Mouse (Mus musculus): ENCODE data around the gene Sp6. TPM values are rescaled to one million over a fixed set of nuclear protein-coding genes. Genes with fewer than 3 reads are reported as not detected.
A peak's percentile ranks its signal among the peaks of the same experiment; 100 is the strongest.

Gene Sp6
- polyA plus RNA-seq, 1 experiment from 2014 or later = 0.15 TPM

DNA sequence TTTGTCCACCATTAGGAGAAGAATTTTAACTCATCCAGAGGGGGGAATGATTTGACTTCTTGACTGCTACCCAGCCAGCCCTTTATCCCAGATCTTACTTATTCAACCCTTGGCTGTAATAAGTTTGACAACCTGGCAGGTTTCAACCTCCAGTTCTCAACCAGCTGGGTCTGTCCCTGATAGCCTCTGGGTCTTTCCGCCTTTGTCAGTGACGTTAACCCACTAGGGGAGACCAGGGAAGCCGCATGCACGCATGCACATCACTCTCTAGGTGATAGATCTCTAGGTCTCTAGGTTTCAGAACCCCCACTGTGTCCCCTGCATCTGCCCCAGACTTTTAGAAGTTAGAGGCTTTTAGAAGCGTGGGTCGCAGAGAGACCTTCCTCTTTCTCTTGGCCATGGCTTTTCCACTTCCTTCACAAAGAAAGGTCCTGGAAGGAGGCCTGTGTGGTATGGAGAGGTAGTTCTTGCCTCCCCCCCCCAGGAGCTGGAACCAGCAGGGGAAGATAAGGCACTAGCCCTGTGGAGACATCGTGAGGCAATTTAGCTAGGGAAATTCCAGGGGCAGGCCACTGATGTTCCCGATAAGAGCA lies 3.9 kb upstream of the Sp6 start:
- WGBS (ENCODE audit: insufficient replicate concordance) = 18% methylated on average over 8 of the region's 8 CpGs
- no peak overlapping the region for H3K9ac ChIP-seq
- no peaks in the 10 kb centered on the region for H3K36me3 ChIP-seq
- ATAC-seq = no peak
- no peak overlapping the region for H3K27ac ChIP-seq
- no peaks in the 10 kb centered on the region for H3K9me3 ChIP-seq (replicated peaks)
- peaks cover 89% of the 10 kb centered on the region for H3K27me3 ChIP-seq (replicated peaks)
- H3K4me3 ChIP-seq = no peak overlapping the region
- no peak overlapping the region for H3K4me2 ChIP-seq
- H3K4me1 ChIP-seq = peaks cover 8% of the 10 kb centered on the region

DNA sequence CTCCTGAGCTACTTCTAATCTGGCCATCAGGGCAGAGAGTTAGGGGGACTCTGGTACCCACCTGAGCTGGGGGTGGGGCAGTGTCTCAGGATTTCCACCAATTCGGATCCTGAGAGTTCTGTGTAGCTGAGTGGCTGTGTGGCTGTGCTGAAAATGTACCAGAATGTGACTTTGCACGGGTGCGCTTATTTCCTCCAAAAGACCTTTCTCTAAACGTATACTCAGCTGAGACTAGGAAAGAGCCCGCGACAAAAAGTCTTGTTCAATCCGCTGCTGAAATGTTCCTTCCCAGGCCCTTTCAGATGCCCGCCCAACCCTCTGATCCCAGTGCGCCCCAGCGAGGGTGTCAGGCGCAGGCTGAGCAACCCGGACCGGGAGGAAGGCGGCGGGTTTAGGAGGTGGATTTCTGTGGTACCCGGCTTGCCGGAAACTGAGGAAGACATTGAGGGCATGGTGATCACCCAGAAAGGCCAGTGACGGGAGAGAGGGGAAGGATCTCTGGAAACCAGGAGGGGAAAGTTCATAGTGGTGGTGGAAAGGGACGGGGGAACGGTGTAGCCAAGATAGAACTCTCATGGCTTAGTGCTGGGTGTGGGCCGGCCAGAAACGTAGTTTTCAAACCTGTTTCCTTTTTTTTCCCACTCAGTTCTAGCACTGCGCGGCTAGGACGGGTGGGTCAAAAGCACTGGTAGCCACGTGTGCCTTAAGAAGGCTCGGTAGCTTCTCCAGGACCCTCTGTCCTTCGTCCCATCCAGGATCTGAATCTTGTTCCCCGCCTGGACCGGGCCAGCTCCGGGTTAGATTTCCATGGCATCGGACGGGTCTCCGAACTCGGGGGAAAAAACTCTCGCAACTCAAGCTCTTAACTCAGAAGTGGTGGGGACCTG lies 4.7 kb downstream of the Sp6 start:
- Histone ChIP-seq H3K4me2 (peak overlapping the region; percentile 56), H3K36me3 (no peaks in the 10 kb centered on the region), H3K9me3 (replicated peaks) (no peaks in the 10 kb centered on the region), H3K4me1 (peaks cover 30% of the 10 kb centered on the region), H3K4me3 (peak overlapping the region; percentile 28; the same call in 1 of the 2 replicates), H3K27ac (no peak overlapping the region), H3K9ac (no peak overlapping the region), H3K27me3 (replicated peaks) (peaks cover 98% of the 10 kb centered on the region)
- no peak for ATAC-seq
- WGBS (ENCODE audit: insufficient replicate concordance) = 2% methylated on average over 36 of the region's 36 CpGs

DNA sequence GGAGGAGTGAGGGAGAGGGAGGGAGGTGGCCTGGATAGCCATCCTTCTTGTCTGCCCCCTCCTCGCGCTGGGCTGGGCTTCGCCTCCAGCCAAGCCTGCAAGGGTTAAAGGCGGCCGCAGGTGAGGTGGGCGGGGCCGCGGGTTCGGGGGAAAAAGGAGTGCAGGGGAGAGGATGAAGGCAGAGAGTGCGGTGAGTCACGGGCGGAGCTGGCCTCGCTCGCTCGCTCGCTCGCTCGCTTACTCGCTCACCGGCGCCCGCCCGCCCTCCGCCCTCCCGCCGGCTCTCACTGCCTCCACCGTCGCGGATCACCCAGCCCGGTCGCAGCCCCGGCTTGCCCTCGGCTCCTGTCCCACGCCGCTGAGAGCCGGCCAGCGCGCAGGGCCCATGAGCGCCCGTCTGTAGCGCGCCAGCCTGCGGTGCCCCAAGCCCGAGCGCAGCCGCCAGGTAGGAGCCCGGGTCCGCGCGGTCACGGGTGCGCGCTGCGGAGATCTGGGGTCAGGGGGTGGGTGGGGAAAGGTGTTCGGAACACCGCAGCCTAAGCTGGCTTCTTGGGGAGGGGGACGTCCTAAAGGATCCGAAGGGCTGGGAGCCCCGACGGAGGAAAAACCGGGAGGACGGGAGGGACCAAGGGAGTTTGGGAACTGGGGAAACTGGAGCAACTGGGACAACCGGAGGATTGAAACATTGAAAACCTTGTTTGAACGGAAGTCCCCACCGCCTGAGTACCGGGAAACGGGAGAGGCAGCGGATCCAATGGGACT lies 5.6 kb downstream of the Sp6 start:
- peaks cover 98% of the 10 kb centered on the region for H3K27me3 ChIP-seq (replicated peaks)
- peaks cover 30% of the 10 kb centered on the region for H3K4me1 ChIP-seq
- H3K36me3 ChIP-seq = no peaks in the 10 kb centered on the region
- H3K27ac ChIP-seq = no peak overlapping the region
- H3K4me2 ChIP-seq = peak overlapping the region; percentile 56
- 2% methylated on average over 68 of the region's 68 CpGs for WGBS (ENCODE audit: insufficient replicate concordance)
- ATAC-seq = no peak
- no peaks in the 10 kb centered on the region for H3K9me3 ChIP-seq (replicated peaks)
- H3K9ac ChIP-seq = 0 out of 2 replicates have a peak overlapping the region, but pooled peaks have one; percentile 2
- H3K4me3 ChIP-seq = peak overlapping the region; percentile 28; the same call in 1 of the 2 replicates

DNA sequence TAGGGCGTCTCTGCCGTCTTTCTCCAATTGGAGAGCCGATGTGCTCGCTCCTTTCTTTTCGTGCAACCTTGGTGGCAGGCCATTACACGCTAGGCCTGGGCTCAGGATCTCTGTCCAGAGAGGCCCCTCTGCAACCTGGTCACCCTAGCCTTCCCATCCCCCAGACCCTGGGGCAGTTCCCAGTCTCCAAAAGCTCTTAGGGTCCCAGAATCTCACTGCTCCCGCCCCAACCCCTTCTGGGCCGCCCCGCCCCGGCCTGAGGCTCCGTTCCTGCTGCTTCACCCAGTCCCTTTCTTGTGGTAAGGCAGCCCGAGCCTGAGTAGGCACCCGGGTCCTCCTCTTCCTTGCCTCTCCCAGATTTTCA lies 6.1 kb downstream of the Sp6 start:
- Histone ChIP-seq H3K27ac (no peak overlapping the region), H3K9ac (no peak overlapping the region), H3K27me3 (replicated peaks) (peaks cover 98% of the 10 kb centered on the region), H3K36me3 (no peaks in the 10 kb centered on the region), H3K4me2 (peak overlapping the region; percentile 56; the same call in 1 of the 2 replicates), H3K9me3 (replicated peaks) (no peaks in the 10 kb centered on the region), H3K4me3 (0 out of 2 replicates have a peak overlapping the region, but pooled peaks have one; percentile 28), H3K4me1 (peaks cover 30% of the 10 kb centered on the region)
- 9% methylated on average over 13 of the region's 13 CpGs for WGBS (ENCODE audit: insufficient replicate concordance)
- ATAC-seq = no peak

DNA sequence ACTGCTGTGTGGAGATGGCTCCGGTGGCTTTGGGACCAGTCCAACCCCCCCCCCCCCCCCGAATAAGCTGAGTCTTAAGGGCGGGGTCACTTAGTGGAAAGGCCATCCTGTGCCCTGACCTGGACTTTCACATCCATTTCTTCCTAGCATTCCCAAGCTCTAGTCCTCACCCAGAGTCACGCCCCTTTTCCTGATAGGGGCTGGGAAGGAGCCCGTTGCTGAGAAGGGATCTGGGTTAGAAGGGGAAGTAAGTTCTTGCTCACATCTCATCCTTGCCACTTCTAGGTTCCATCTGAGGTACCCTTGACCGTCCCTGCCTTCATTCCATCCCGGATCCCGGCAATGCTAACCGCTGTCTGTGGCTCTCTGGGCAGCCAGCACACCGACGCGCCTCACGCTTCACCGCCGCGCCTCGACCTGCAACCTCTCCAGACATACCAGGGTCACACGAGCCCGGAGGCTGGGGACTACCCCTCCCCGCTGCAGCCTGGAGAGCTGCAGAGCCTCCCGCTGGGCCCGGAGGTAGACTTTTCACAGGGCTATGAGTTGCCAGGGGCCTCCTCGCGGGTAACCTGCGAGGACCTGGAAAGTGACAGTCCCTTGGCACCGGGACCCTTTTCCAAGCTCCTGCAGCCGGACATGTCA lies 8.0 kb downstream of the Sp6 start:
- H3K36me3 ChIP-seq = no peaks in the 10 kb centered on the region
- H3K4me3 ChIP-seq = peak overlapping the region; percentile 59
- no peak overlapping the region for H3K9ac ChIP-seq
- peaks cover 98% of the 10 kb centered on the region for H3K27me3 ChIP-seq (replicated peaks)
- H3K4me1 ChIP-seq = peaks cover 40% of the 10 kb centered on the region
- WGBS (ENCODE audit: insufficient replicate concordance) = 3% methylated on average over 27 of the region's 27 CpGs
- H3K9me3 ChIP-seq (replicated peaks) = no peaks in the 10 kb centered on the region
- H3K27ac ChIP-seq = no peak overlapping the region
- H3K4me2 ChIP-seq = peak overlapping the region; percentile 78
- no peak for ATAC-seq

DNA sequence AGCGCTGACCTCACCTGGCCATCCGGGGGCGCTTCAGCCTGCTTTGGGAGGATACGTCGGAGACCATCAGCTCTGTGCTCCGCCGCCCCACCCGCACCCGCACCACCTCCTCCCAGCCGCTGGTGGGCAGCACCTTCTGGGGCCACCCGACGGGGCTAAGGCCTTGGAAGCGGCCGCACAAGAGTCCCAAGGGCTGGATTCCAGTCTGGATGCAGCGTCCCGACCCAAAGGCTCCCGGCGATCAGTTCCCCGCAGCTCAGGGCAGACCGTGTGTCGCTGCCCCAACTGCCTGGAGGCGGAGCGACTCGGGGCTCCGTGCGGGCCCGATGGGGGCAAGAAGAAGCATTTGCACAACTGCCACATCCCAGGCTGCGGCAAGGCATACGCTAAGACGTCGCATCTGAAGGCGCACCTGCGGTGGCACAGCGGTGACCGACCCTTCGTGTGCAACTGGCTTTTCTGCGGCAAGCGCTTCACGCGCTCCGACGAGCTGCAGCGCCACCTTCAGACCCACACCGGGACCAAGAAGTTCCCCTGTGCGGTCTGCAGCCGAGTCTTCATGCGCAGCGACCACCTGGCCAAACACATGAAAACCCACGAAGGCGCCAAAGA lies 8.8 kb downstream of the Sp6 start:
- no peaks in the 10 kb centered on the region for H3K9me3 ChIP-seq (replicated peaks)
- ATAC-seq = peak; percentile 52; the same call in 1 of the 2 replicates
- peak overlapping the region; percentile 60 for H3K9ac ChIP-seq
- no peak overlapping the region for H3K27ac ChIP-seq
- peak overlapping the region; percentile 78 for H3K4me2 ChIP-seq
- H3K4me3 ChIP-seq = peak overlapping the region; percentile 59
- H3K27me3 ChIP-seq (replicated peaks) = peaks cover 90% of the 10 kb centered on the region
- peaks cover 41% of the 10 kb centered on the region for H3K4me1 ChIP-seq
- H3K36me3 ChIP-seq = no peaks in the 10 kb centered on the region
- WGBS (ENCODE audit: insufficient replicate concordance) = under 1% methylated on average over 50 of the region's 50 CpGs

DNA sequence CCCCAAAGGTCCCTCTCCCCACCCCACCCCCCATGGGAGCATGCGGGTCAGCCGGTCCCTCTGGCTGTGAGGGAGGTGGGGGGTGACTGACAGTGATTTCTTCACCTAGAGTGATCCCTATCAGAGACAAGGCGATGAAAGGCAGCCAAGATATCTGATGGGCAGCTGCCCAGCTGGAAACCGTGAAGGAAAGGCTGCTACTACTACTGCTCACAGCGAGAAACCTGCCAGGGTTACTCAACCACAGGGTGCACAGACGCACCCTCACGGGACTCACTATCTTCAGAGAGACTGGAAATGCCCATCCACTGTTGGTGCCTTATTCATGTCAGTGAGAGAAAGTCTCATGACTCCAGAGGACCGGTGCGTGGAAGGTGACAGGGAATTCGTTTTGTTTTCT lies 11.8 kb downstream of the Sp6 start:
- Histone ChIP-seq H3K9ac (no peak overlapping the region), H3K4me1 (peaks cover 38% of the 10 kb centered on the region), H3K27me3 (replicated peaks) (peaks cover 69% of the 10 kb centered on the region), H3K9me3 (replicated peaks) (no peaks in the 10 kb centered on the region), H3K27ac (no peak overlapping the region), H3K36me3 (no peaks in the 10 kb centered on the region), H3K4me2 (no peak overlapping the region), H3K4me3 (no peak overlapping the region)
- WGBS (ENCODE audit: insufficient replicate concordance) = 35% methylated on average over 10 of the region's 10 CpGs
- no peak for ATAC-seq

DNA sequence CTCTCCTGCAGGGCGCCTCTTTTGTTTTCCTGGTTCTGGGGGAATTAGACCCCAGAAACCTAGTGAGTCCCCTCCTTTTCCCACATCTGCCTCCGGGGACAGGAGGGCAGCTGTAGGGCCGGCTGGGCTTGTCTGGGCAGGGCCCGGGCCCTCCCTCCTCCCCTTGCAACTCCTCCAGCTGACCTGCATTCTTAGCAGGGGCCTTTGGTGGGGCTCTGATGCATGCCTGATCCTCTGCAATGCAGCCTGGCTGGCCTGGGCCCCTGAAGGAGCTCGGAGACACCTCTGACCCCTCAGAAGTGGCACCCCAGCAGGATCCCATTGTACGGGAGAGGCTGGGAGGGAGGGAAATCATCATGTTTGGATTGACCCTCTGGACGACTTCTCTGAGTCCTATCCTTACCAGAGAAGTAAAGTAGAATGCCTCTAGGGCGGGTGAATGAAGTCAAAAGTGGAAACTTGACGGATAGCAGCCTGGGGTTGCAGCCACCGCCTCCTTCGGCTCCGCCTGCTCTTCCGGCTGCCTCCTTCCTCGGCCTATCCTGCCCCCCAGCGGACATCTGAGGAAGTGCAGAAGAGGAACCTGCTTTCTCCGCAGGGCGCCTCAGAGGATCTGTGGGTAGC lies 12.6 kb downstream of the Sp6 start:
- 13% methylated on average over 17 of the region's 17 CpGs for WGBS (ENCODE audit: insufficient replicate concordance)
- Histone ChIP-seq H3K27ac (peak overlapping the region; percentile 56), H3K4me1 (peaks cover 47% of the 10 kb centered on the region), H3K36me3 (no peaks in the 10 kb centered on the region), H3K9me3 (replicated peaks) (no peaks in the 10 kb centered on the region), H3K27me3 (replicated peaks) (peaks cover 60% of the 10 kb centered on the region), H3K9ac (peak overlapping the region; percentile 65), H3K4me2 (peak overlapping the region; percentile 72), H3K4me3 (peak overlapping the region; percentile 36)
- peak; percentile 36; the same call in 1 of the 2 replicates for ATAC-seq

DNA sequence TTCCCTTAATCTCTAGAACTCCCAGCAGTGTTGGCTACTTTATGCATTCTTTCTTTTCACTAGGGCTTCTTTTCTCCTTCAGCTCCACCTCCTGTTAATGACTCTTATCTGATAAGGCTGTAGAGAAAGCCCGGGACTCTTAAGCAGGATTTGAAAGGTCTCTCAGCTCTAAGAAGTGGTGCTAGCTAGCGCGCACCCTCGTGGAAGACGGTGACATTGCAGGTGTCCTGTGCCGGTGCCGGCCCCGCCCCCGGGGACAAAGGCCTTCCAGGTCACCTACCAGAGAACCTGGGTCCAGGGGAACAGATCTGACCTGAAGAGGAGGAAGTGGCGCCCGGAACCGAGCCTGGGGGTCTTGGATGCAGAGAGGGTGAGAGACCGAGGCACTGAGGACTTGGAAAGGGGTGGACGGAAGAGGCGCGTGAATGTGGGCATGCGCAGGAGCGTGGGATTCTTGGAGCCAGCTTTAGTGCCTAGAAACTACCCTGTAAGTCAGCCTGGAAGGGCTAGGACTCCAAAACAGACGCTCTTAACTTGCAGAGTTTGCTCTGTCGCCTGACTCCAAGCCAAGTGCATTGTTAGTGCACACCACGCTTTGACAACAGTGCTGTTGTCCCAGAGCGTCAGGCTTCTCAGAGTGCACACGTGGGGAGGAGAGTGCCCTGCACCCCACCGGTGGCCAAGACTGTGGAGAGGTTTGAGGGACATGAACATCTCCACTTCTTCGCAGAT lies 16.7 kb downstream of the Sp6 start, which contains the start of gene Scrn2:
TSS of gene Scrn2 (plus strand) at position 253 of the 732 bp plus-strand sequence.
- H3K27ac ChIP-seq = peak within 1 kb of the TSS; percentile 57
- WGBS (ENCODE audit: insufficient replicate concordance) = 4% methylated on average over 25 of the region's 25 CpGs
- peak; percentile 74 for ATAC-seq

DNA sequence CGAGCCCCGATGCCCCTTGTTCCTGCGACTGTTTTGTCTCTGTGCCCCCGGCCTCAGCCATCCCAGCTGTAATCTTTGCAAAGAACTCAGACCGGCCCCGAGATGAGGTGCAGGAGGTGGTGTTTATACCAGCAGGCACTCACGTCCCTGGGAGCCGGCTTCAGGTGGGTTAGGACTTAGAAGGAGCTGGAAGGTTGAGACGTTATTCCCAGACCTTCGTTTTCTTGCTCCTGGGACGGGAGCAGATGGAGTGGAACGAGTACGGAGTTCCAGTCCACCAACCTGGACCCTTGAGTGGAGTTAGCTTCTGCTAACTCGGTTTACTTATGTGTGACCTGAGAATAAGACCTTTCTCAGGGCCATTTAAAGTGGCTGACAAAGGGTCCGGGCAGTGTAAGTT lies 17.2 kb downstream of the Sp6 start:
- Histone ChIP-seq H3K36me3 (peaks cover 7% of the 10 kb centered on the region; the same call in 1 of the 2 replicates), H3K27me3 (replicated peaks) (peaks cover 14% of the 10 kb centered on the region), H3K9ac (peak overlapping the region; percentile 71), H3K27ac (peak overlapping the region; percentile 57; the same call in 1 of the 2 replicates), H3K4me2 (peak overlapping the region; percentile 69), H3K9me3 (replicated peaks) (no peaks in the 10 kb centered on the region), H3K4me3 (peak overlapping the region; percentile 65), H3K4me1 (peaks cover 29% of the 10 kb centered on the region)
- WGBS (ENCODE audit: insufficient replicate concordance) = 24% methylated on average over 15 of the region's 15 CpGs
- ATAC-seq = peak; percentile 2; the same call in 1 of the 2 replicates

More for the DNA sequence above, 16.7 kb downstream of the Sp6 start, which contains the start of gene Scrn2:
- no peaks in the 10 kb centered on the region for H3K9me3 ChIP-seq (replicated peaks)
- peak within 1 kb of the TSS; percentile 69 for H3K4me2 ChIP-seq
- peaks cover 20% of the 10 kb centered on the region for H3K27me3 ChIP-seq (replicated peaks)
- peak within 1 kb of the TSS; percentile 71 for H3K9ac ChIP-seq
- H3K36me3 ChIP-seq = peaks cover 7% of the 10 kb centered on the region; the same call in 1 of the 2 replicates
- peaks cover 31% of the 10 kb centered on the region for H3K4me1 ChIP-seq
- H3K4me3 ChIP-seq = peak within 1 kb of the TSS; percentile 65

All from liver, embryonic 12.5 days (tissue).